Mouse (Mus musculus) cerebellum, postnatal 14 days (tissue): Measurements from ENCODE around the gene Usp21.
"Not testable (repeated sequence)": the region's sequence is repeated elsewhere in the genome, so short reads cannot be mapped to it uniquely, and the experiment has no call there.

Experiments
- DNase-seq, 2 experiments: peaks; one replicate each; pipeline ENCODE4 v3.0.0; 2021; ENCODE audit warnings: mixed read lengths in 2 of 2

The Usp21 gene

DNA sequence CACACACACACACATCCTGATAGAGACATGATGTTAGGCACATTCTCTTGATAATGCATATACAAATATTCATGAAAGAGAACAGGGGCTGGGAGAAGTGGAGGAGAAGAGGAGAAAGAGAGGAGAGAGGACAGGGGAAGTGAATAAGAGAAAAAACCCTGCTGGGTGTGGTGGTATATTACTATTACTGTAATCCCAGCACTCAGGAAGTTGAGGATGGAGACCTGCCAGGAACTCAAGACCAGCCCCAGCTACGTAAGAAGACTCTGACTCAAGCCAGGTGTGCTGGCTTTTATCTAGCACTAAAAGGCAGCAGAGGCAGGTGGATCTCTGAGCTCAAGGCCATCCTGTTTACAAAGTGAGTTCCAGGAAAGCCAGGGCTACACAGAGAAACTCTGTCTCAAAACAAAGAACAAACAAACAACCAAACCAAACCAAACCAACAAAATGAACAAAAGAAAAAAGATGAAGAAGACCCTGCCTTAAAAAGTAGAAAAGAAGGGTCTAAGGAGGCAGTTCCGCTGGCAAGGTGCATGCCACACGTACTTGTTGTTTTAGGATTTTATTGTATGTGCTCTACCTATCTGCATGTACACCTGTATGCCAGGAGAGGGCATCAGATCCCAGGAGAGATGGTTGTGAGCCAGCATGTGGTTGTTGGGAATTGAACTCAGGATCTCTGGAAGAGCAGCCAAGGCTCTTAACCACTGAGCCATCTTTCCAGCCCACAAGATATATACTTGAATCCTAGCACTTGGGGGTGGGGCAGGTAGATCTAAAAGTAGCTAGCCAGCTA, 23.9 kb downstream of the Usp21 start:
- DNase-seq: no peak

DNA sequence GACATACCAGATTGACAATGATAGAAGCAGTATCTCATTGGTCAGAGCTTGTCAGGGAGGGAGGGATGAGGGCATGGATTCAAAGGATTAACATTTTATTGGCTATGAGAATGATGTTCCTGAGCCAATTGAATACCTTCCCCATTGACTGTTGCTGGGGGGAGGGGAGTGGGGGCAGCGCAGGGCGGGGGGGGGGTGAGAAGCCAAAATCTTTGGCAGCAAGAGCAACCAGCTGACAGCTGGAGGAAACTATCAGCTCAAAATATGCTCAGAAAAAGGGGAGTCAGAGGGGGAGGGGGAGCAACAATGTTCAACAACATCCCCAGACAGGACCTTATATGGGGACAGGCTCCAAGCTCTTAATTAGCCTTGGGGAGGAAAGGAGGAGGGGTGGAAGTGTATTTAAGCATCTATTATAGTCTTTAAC, 24.6 kb downstream of the Usp21 start:
- DNase-seq: peak; percentile 72 to 75

DNA sequence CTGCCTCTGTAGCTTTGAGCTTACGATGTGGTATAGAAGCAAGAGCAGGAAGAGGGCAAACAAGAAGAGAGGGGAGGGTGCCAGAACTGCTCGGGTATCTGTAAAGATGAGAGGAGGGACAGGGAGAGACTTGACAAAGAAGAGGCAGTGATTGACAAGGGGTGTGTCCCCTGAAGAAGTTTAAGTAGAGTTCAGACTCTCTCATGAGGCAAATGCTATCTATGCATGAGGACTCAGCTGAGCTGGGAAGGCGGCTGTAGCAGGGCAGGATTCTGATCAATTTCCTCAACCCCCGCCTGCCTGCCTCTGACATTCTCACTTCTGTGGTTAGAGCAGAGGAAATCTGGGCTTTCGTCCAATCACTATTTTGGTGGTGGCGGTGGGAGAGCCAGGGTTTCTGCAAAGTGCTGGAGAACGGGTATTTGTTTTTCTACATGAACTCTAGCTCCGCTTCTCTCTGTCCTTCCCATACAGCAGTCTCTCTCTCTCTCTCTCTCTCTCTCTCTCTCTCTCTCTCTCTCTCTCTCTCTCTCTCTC, 25.1 kb downstream of the Usp21 start:
- DNase-seq: peak; percentile 80 to 83

DNA sequence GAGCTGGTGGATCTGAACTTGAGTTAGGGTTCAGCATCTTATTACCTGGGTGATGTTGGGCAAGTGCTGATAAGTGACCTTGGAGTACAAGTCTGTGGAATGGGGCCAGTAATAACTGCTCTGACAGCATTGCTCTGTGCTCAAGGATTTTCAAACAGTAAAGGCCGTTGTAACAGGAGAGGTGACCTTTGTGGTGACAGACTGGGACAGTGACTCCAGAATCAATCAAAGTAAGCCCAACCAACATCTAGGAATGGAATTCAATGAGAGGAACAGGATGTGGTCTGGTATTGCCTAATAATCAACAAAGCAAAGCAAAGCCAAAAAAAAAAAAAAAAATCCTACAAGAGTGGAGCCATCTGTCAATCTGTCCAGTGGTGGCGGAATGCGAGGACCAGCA, 27.5 kb downstream of the Usp21 start:
- DNase-seq: no peak

DNA sequence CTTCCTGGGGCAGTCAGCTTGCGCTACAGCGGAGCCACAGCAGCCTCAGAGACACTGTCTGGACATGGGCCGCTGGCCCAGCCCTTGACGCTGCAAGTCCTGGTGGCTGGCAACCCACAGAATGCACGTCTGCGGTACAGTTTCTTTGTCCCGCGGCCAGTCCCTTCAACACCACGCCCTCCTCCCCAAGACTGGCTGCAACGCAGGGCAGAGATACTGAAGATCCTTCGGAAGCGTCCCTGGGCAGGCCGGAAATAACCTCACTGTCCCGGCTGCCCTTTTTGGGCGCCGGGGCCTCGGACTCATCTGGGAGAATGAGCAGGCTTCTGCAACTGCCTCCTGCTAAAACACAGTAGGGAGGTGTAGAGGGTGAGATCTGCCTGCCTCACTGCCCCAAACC, 28.9 kb downstream of the Usp21 start:
- no peak for DNase-seq

DNA sequence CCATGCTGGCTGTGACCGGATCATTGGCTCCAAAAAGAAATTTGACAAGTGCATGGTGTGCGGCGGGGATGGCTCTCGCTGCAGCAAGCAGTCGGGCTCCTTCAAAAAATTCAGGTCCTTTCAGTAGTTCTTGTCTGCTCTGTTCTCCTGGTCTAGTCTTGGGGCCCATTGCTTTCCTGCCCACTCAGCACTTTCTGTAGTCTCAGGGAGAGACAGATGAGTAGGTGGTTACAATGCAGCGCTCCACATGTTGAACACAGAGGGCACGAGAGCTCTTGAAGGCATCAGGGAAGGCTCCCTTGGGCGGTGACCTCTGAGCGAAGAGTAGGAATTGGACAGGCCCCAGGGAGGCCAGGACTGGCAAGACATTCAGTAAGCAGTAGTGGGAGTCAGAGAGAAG, 30.0 kb downstream of the Usp21 start:
- no peak for DNase-seq

DNA sequence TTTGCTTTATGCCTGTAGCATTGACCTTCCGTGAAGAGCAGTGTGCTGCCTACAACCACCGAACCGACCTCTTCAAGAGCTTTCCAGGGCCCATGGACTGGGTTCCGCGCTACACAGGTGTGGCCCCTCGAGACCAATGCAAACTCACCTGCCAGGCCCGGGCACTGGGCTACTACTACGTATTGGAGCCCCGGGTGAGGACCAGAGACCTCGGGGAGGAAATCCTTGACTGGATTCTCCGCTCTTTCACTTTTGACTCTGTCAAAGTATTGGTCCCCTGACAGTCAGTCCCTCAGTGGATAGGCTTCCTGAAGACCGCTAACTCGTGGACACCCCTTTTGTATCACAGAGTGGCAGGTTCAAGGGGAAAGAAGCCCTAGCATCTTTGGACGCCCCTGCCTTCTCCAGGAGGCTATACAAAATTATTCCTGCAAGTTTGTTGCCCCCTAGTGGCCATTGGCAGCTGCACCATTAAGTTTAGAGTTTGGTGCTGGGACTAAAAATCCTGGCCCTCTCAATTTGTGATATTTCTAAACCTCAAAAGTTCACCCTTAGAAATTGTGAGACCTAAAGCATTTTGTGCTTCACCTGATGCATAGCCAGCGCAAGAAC, 30.7 kb downstream of the Usp21 start:
- DNase-seq: peak; percentile 76 to 81

DNA sequence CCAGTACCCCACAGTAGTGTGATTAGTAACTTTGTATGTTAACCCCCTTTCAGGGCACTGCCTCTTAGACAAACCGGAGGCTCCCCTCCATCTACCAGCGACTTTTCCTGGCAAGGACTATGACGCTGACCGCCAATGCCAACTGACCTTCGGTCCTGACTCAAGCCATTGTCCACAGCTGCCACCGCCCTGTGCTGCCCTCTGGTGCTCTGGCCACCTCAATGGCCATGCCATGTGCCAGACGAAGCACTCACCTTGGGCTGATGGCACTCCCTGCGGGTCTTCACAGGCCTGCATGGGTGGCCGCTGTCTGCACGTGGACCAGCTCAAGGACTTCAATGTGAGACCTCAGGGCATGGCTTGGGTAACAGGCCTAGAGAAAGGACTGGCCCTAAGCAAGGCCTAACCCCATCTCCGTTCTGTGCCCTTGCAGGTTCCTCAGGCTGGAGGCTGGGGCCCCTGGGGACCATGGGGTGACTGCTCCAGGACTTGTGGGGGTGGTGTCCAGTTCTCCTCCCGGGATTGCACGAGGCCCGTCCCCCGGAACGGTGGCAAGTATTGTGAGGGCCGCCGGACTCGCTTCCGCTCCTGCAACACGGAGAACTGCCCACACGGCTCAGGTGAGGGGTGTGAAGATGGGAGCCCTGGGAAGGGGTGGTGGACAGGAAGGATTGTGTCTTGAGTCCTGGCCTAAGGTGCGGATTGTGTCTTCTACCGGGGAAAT, 31.5 kb downstream of the Usp21 start:
- no peak for DNase-seq

DNA sequence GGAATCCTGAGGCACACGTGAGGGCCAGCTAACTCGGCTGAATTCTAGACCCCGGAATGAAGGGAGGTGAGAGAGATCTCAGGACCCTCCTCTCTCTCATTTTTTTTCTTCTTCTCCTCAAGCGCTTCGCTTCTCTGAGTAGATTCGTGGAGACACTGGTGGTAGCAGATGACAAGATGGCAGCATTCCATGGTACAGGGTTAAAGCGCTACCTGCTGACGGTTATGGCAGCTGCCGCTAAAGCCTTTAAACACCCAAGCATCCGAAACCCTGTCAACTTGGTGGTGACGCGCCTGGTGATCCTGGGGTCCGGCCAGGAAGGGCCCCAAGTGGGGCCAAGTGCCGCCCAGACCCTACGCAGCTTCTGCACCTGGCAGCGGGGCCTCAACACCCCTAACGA, 35.4 kb downstream of the Usp21 start:
- peak; percentile 50 to 54 for DNase-seq

DNA sequence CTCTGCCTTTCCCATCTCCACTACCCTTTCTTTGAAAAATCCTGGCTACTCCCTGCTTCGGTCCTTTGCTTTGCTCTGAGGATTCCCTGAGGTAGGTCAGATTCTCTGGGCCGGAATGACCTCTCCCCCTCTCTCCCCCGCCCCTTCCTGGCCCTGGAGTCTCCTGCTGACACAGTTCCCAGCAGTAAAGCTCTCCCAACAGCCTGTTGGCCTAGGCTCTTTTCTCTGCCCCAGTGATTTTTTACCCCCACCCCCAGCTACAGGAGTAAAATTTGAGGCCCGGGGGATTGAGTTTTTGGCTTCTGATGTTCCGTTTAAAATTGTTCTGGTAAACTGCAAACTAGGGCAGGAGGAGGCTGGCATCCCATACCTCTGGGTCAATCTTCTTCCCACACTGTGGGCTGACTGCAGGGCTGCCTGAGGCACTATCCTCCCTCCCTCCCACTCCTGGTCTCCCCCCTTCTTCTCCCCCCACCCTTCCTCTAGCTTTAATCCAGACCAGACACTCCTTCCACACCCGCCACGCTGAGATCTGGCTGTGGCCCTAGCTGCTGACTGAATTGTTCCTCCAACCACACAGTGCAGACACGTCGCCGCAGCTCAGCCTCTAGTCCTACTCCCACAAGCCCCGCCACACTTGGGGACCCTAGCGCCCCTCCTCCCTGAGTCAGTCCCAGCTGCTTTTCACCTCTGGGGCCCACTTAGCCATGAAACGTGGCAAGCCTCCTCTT, 36.0 kb downstream of the Usp21 start:
- peak; percentile 43 to 54 for DNase-seq

DNA sequence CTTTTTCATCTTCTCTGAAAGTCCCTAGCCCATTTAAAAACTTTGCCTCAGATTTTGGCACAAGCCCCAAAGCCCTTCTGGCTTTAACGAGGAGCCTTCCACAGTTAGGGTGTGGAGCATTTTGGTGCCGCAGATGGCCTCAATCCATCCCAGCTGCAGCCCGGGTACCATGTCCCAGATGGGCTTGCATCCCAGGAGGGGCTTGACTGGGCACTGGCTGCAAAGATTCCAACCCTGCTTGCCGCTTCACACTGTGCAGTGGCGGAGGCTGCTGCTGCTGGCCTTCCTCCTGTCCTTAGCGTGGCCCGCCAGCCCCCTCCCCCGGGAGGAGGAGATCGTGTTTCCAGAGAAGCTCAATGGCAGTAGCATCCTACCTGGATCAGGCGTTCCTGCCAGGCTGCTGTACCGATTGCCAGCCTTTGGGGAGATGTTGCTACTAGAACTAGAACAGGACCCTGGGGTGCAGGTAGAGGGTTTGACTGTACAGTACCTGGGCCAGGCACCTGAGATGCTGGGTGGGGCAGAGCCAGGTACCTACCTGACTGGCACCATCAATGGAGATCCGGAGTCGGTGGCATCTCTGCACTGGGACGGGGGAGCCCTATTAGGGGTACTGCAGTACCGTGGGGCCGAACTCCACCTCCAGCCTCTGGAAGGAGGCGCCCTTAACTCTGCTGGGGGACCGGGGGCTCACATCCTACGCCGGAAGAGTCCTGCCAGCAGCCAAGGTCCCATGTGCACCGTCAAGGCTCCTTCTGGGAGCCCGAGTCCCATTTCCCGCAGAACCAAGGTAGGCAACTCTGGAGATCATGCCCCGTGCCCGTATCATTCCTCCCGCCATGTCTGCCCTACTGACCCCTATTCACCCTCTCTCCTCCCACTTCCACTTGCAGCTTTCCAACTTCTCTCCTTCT, 36.9 kb downstream of the Usp21 start, which contains the start of gene Ndufs2:
TSS of gene Ndufs2 (minus strand) at position 709 of the 914 bp plus-strand sequence.
- DNase-seq: peak; percentile 47 to 50

DNA sequence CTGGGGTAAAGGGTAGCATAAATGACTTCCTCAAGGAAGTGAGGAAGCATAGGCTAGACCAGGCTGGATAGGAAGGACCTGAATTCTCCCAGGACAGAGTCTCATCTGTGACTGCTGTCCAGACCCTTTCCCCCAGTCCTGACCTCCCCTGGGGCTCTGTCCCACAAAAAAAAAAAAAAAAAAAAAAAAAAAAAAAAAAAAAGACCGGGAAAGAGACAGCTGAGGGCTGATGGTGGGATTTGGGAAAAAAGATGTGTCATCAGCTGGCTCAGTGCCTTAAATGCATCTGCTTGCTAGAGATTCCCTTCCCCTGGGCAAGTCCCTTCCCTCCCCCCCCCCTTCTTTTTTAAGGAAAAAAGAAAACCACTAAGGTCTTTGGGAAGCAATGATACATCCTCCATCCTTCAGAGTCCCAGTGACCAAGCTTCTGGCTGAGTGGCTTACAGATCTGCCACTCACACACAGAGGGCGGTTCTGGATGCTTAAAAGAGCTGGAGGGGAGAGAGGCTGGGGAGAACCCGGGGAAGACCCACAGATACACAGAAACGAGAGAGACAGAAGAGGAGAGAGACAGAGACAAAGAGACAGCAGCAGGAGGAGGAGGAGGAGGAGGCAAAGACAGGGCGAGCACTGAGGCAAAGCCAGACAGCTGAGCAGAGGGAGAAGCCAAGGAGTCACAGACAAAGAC, 37.7 kb downstream of the Usp21 start, which contains the start of gene Adamts4:
TSS of gene Adamts4 (plus strand) at position 509 of the 688 bp plus-strand sequence.
- peak; percentile 55 to 65 for DNase-seq

DNA sequence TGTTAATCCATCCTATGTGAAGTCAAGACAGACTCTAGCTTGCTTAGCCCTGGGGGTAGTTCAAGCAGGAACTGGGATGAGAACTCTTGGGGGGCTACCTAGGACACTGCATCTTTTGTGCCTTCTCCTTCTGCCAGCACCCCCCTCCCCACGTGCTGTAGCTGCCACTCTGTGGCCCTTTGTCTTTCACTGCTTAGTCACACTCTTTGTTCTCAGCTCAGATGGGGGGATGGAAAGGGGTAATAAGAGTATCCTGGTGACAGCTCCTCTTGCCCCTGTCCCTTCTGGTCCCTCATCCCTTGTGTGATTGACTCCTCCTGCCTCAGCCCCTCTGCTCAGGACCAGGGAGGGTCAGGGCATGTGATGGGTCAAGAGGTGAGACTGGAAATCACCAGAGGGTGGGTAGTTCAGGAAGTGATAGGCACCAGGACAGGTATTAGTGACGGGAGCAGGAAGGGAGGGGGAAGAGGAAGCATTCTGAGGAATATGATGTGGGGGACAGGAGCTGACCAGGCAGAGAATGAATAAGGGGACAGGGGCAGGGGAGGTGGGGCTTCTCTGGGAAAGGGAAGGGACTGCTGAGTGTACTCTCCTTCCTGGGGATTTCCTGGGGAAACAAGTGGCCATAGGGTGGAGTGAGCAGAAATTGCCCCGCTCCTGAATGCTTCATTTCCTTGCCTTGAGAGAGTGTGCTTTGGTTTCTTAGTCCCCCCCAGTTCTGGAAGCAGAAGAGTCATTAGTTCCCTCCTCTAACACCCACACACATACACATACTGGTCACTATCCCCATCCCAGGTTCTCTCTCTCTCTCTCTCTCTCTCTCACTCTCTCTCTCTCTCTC, 39.2 kb downstream of the Usp21 start:
- no peak for DNase-seq

DNA sequence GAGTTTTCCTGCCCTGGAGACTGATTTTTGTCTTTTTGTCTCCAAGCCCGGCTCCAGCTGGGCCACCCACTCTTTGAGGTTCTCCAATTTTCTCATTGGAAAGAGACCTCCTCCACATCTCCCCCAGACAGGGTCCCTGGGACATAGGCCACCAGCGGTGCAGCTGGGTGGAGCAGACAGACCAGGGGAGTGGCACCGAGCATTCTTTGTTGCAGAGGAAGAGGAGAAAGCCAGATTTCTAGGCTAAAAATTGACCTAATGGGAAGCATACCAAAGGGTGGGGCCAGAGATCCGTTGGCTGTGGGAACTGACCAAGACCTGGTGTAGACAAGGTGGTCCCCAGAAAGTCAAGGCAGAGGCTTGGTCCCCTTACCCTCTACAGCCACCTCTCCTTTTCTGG, 39.9 kb downstream of the Usp21 start:
- DNase-seq: no peak

DNA sequence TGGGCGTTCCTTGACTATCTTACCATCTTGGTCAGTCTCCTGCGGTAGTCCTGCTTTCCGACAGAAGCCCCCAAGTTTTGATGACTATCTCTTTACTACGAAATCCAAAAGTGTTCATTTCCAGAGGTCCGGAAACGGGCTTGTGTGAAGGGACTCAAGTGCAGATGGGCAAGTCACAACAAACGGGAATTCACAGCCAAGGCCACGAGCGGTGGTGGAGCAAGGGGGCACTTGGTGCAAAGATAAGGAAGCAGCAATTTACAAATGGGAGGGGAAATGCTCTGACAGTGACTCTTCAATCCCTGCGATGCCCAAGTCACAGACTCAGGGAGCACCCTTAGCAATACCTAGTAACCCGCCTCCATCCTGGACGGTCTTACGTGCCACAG, 40.3 kb downstream of the Usp21 start:
- DNase-seq: no peak

DNA sequence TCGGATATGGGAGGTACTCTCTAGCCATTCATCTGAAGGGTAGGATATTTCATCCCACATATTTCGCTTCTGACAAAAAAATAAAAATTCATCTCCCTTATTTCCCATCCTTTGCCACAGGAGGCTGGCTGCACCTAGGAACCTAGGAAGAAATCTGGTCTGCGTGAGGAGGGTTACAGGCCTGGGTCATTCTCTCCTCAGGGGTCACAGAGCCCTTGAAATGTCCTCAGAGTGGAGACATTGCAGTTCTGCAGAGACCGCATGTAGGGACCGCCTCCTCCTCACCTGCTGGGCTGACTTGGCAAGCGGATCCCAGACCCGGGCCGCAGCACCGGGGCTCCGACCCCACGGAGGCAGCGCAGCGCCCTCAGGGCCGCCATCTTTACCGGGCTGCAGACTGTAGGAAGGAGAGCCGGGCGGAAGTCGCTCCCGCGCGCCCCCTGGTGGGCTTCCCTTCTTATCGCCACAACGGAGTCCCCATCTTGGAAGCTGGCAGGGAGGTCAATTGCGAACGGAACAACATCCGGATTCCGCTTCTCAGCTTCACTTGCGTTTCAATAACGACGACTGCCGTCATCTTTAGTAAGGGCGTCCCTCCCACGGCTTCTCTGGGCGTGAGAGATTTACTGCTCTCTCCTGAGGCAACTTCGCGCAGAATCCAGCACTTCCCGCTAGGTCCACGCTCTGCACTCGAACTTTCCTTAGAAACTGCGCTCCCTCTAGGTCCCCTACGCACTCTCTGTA, 40.9 kb downstream of the Usp21 start:
- DNase-seq: peak; percentile 99

DNA sequence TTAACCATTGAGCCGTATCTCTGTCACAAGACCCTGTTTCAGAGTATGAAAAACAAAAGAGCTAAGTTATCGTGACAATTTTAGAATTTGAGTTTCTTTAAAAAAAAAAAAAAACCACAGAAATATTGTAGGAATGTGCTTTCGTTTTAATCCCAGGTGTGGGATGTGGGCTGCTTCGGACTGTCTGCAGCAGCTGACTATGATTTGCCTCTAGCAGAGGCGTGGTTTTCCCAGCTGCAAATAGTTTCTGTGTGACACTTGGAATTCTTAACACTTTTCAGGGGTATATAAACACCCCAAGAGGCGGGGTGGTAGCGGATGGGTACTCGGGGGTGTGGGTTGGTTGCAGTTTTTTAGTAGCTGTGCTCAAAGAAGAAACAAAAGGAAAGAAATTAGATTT, 42.4 kb downstream of the Usp21 start:
- DNase-seq: no peak

DNA sequence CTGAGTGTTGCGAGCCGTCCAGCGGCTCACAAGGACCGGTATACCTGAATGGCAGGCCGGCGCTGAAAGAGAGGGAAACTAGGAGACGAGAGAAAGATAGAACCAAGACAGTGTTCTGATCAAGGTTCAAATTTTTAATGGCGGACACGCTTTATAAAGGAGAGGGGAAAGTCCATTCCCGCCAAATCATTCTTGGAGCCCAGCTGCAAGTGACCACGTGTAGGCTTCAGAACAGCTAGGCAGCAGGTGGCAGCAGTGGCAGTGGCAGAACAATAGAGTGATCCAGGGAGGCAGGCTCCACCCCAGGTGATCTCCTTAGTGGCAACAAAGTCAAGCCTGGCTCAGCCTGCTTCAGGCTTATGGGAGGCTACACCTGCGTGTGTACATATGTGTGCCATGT, 45.8 kb downstream of the Usp21 start:
- not testable (repeated sequence) for DNase-seq

DNA sequence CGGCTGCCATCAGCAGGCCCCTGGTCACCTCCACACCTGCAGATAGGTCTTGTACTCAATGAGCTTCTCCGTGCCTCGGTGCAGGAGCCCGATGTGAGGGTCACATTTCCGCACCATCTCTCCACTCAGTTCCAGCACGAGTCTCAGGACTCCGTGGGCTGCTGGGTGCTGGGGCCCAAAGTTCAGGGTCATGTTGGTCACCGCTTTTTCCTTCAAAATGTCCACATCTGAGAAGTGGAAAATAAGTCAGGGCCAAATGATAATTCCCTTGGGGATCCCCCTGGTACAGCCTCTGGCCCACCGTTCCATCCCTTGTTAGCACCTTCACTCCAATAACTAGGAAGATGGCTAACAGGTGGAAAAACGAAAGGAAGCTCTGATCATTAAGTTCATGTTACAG, 46.9 kb downstream of the Usp21 start:
- no peak for DNase-seq
